Mouse (Mus musculus) monocyte, adult 5-6 weeks (primary cell): ENCODE measurements around the gene Ngf. TPM values are rescaled to one million over a fixed set of nuclear protein-coding genes. Genes with fewer than 3 reads are reported as not detected.

ENCODE experiments used
- ATAC-seq: fragments of 153-309, 156-312 bp; replicated peaks from 2 replicates; pipeline ENCODE4 v1.8.0; 2017; ENCODE audit warnings: mild to moderate bottlenecking; ENCODE audit not compliant: low TSS enrichment, insufficient number of reproducible peaks, severe bottlenecking, poor library complexity, low FRiP score
- total RNA-seq: library from RNA; stranded (forward); fragments of 200-1000, 200-491, 200-594 nt; gene quantifications from 3 replicates; pipeline ENCODE4 v1.2.3, GENCODE M21; 2017

Ngf gene
- total RNA-seq, result not detected in 3 replicates

DNA sequence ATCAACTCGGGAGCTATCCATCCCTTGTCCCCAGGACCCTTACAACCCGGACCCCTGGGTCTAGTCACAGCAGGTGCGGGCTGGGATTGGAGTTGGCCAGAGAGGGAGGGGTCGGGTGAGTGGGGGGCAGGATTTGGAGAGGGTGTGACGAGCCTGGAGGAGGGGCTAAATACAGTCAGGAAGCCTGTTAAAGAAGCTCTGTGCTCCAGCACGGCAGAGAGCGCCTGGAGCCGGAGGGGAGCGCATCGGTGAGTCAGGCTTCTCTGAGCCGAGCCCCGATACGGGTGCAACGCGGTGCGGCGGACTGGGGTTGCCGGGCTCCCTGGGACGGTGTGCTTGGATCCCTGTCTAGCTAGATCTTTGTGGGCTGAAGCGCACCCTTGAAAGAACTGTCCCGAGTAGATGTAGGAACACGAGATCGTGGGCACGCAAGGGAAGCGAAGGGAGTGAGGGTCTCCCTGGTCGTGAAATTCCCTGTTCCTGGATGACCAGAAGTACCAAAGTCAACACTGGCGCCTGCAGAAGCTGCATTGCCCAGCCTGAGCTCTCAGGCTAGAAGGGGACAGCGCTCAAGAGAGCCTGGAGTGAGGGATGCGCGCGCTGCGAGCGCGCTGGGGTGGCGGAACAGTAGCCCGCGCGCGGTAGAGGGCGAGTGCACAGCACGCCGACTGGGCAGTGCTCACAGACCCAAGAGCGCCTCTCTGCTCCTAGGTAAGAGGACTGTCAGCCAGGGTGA, at the start of gene Ngf:
Gene Ngf (plus strand): TSS at position 207 of the 736 bp plus-strand sequence.
- no peak for ATAC-seq

DNA sequence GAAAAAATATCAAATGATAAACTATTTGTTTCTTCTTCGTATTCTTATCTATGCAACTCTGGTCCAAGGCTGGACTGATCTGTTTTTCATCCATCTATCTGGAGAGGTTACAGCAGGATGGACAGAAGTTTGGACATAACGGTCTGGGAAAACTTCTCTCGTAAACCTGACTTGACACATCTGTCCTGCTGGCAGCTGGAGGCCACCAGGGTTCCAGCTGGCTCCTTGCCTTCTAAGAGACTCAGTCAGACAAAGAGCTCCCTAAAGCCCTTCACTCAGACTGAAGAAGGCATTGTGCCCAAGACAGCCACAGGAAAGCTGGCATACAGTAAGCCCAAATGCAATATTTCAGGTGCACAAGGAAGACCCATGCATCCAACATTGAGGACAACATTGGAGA, 24.2 kb upstream of the Ngf start:
- no peak for ATAC-seq

DNA sequence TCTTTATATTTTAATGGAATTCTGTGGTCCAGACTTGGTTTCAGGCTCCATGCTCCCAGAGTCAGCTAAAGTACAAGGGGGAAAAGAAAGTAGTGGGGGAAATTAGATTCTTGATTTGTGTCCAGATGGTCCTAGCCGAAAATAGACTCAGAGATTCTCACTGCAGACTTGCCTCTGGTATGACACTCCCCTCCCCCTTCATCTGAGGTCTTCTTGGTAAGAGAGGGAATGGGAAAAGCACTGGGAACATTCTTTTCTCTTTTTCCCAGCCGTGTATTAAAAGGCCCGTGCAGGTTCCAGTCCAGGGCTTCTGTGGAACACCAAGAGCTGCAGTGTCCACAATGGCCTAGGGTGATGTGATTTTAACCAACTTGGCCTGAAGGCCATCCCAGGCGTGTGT, 23.0 kb upstream of the Ngf start:
- ATAC-seq, result no peak

GRCm38 (mm10) chr3:102454566-102454965, 15.2 kb upstream of the Ngf start:
- no peak for ATAC-seq

- ATAC-seq, result no peak
Observed at GRCm38 (mm10) chr3:102460528-102460927, 9.2 kb upstream of the Ngf start.

DNA sequence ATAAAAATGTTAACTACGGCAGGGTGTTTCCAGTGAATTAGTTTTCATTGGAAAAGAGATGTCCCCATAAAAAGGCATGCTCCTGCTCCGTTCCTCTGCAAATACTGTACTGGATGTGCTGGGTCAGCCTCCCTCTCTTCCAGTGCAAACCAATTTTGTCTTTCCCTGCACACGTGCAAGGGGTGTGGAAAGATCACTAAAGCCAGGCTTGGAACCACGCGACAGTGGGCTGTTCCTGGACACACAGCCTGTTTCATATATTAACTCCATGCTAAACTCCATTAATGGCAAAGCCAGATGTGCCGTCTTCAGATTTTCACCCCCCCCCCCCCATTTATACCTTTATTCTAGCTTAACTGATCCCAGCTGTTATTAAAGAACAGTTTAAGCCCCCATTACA, 8.7 kb upstream of the Ngf start:
- no peak for ATAC-seq

DNA sequence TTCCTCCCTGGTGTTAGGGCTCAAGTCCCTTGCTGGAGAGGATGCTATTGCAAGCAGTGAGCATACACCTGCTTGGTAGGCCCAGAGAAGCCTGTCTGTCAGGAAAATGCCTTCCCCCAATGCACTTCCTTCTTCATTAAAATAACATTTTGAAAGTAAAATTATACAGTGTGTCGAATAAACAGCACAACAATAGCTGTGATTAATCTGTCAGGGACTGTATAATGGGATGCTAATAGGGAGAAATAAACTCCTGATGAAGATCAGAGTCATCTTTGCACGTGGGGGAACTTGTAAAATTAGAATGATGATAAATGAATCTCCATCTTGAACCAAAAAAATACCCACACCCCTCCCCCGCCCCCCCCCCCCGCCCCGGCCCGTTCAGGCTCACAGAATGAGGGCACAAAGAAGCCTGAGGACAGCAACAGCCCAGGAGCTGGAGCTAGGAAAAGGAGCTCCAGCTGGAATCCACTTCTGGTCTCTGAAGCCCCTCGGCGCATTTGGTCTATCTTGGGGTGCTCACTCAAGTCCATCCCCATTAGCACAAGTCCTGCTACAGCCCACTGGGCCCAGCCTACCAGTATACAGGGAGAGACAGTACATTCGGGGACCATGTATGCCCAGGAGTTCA, 6.9 kb upstream of the Ngf start:
- no peak for ATAC-seq

- no peak for ATAC-seq
Observed at GRCm38 (mm10) chr3:102463339-102463738, 6.4 kb upstream of the Ngf start.

DNA sequence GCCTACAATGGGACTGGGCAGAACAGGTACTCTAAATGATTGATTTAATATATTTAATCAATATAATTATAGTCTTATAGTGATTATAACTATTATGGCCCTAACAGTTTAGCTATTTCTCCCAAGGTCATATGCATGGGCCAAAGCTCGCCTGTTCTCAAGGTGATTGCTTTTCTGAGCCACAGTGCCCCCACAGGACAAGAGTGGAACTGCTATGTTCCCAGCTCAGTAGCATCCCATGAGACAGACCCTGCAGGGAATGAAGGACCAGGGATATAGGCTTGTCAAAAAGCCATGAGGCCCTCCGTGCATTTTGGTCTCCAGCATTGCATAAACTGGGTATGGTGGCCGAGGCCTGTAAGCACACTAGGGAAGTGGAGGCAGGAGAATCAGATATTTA, 3.1 kb upstream of the Ngf start:
- ATAC-seq, result no peak

- ATAC-seq, result no peak
Observed at GRCm38 (mm10) chr3:102467121-102467520, 2.6 kb upstream of the Ngf start.

DNA sequence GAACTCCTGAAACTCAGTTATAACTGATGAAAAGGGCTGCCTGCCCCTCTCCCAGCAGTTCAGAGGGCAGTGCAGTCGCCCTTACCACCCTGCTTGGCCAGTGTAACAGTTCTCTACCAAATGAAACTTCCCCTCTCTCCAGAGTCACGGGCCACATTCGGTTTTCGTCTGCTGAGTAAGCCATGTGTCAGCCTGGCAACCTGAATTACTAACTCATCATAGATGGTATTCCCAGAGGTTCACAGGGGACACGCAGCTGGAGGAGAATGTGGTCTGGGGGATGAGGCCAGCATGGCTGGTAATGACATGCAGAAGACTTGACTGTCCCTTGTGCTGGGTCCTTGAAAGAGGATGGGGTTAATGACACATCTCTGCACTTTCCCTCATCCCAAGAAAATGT, 1.5 kb downstream of the Ngf start:
- no peak for ATAC-seq

DNA sequence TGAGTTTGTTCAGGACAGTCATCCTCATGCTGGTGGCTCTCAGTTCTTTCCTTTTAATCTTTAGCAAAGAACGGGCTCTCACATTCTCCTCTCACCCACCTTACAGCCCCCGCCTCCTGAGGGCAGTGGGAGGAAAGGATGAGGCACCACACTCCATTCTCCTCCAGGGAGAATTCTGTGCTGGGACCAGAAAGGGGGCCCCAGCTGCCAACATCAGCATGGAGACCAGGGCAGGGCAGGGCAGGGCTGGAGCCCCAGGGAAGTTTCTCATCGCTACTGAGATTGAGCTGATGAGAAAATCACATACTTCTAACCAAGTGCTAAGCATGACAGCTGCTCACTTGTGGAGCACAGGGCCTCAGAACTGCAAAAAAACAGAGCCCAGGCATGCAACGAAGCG, 2.1 kb downstream of the Ngf start:
- no peak for ATAC-seq

- no peak for ATAC-seq
Observed at GRCm38 (mm10) chr3:102474275-102475155, 4.8 kb downstream of the Ngf start.

DNA sequence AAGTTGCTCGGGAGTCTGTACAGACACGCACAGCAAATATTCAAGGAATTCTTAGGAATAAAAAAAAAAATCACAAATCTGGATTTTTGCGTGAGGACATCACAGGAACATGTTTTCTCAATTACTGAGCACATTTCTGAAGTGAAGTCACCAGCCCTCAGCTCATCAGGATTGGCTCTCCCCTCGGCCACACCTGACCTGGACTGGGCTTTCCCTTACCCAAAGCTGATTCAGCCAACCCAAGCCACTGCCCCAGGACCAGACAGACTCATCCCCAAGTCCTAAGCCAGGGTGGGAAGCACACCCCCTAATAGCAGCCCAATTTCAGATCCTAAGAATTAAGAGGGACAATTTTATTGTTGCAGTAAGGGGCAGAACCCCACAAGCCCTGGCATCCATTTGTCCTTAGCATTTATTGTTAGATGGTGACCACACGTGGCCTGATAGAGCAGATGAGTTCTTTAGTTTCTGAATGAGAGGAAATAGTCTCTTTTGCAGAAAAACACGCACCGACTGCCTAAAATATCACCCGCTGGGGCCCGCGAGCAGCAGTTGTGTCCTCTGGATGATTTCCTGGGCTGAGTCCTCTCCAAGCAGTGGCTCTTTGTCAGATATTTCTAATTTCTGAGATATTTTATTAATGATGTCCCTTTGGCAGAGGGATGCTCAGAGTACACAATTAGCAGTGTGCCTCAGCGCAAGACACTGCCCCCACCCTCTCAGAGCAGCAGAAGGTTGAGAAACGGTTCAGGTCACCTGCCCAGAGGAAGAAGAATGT, 8.4 kb downstream of the Ngf start:
- ATAC-seq, result no peak

DNA sequence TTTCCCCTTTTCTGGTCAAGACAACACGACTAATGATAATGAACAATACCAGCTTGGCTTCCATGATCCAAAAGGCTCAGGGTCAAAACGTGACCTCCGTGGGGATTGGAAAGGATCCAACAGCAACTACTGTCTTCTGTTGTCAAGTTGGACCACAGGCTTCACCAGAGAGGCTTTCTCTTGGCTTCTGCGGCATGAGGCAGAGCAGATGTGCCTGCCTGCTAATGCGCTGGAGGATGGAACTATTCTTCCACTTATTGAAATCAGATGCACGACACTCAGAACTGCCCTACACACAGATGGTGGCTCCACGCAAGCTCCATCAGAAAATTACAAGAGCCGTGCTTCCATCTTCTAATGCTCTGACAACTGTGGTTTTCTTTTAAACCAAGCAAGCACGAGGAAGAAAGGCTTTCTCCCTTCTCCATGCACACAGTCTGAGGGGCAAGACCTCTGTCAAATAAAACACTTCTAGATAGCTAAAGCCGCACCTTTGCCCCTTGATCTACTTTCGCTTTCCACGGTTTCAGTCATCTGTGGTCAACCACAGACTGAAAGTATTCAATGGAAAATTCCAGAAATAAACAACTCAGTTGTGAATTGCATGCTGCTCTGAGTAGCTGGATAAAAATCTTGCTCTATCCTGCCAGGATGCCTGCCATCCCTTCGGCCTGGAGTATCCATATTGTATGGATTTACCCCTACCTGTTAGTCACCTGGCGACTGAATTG, 20.8 kb downstream of the Ngf start:
- ATAC-seq, result no peak

GRCm38 (mm10) chr3:102498113-102498512, 28.4 kb downstream of the Ngf start:
- ATAC-seq, result no peak

- no peak for ATAC-seq
Observed at GRCm38 (mm10) chr3:102498931-102499330, 29.2 kb downstream of the Ngf start.

GRCm38 (mm10) chr3:102500031-102500430, 30.3 kb downstream of the Ngf start:
- no peak for ATAC-seq
